Mouse (Mus musculus): ENCODE results near the gene Tdrd1.
A peak's percentile ranks its signal among the peaks of the same experiment; 100 is the strongest.
"Not testable (repeated sequence)": the region's sequence is repeated elsewhere in the genome, so short reads cannot be mapped to it uniquely, and the experiment has no call there.

Gene Tdrd1

DNA sequence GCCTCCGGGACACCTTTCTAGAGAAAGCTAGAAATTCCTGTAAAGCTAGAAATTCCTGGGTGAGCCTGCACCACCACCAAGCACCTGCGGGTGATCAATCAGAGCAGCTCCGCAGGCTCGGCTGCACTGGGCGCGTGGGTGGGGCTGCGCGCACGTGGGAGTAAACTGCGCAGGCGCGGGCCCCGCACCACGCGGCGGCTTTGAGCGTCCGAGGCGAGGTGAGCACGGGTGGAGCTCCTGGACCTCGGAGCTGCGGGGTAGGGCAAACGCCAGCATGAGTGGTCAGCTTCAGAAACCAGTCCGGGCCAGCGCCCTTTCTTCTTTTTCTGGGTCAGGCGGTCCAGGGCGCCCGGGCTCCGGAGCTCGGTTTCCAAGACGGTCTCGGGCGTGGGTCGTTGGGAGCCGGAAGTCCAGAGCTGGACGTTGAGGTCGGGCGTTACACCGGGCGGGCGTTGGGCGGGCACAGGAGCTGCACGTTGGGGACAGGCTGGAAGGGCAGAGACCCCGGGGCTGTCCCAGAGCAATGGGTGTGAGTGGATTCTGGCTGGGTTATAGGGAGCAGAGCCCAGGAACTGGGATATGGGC, at the start of gene Tdrd1:
Tdrd1 (plus strand) TSS at position 163 of the 585 bp plus-strand sequence.
- no peak for DNase-seq (ENCODE audit: low read depth, low spot score)

DNA sequence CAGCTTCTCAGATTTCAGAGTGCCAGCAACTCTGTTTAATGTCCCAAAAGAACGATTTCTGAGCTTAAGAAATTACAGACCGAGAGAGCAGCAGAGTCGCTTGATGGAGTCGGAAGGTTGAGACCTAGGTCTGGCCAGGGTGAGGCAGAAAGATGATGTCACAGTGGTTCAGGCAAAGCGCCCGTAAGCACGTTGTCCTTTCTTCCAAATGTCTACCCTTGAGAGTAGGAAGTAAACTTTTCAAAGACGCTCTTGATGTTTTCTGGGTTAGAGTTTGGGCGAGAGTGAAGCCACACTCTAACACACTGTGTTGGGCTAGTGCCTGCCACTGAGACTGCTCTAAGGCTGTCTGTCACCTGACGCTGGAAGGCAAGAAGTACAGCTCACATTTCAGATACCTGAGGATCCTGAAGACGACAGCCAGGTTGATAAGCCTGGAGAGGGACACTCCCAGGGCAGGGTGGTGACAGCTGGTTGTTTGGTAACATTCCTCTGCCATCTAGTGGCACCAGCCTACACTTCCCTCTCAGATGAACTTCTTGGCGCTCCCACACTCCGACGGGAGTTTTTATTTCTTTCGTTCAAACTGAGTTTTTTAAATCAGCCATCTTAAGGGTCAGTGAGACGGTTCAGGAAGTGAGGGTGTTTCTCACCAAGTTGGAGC, 49.2 kb upstream of the Tdrd1 start:
- DNase-seq (ENCODE audit: low read depth, low spot score): peak; percentile 42

DNA sequence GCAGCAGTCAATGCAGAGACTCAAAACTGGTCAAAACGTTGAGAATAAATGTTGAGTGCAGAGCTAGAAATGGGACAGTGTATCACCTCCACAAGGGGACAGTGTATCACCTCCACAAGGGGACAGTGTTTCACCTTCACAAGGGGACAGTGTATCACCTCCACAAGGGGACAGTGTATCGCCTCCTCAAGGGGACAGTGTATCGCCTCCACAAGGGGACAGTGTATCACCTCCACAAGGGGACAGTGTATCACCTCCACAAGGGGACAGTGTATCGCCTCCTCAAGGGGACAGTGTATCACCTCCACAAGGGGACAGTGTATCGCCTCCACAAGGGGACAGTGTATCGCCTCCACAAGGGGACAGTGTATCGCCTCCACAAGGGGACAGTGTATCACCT, 47.5 kb upstream of the Tdrd1 start:
- DNase-seq (ENCODE audit: low read depth, low spot score): not testable (repeated sequence)

DNA sequence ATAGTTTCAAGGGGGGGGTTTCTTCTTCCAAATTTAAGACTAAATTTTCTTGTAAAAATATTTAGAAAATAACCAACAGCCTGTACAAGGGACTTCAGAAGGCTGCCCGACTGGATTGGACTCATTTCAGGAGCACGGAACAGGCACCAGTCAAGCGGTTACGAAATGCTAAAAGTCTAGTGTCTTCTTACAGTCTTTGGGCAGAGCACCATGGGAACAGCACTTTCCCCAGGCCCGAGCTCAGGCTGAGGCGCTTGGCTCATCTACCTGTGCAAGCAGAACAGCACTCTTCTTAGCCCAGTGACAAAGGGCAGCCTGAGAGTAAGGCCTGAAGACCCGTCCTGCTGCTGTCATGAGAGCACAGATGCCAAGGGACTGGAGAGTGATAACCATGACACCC, 38.1 kb upstream of the Tdrd1 start:
- no peak for DNase-seq (ENCODE audit: low read depth, low spot score)

DNA sequence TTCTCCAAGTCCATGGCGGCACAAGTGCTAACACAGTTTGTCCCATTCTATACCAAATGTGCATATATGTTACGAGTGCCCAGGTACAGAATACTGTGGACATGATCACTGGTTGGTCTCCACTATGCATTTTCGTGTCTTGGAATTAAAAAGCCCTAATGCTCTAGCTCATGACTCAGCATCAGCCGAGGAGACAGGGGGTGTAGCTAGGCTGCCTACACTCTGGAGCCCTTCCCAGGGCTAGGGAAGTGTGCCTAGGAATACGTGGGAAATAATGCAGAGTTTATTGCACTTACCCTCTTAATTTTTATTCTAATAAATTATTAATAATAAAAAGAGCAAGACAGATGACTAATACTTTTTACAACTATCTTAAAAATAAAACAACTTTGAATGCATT, 37.1 kb upstream of the Tdrd1 start:
- no peak for DNase-seq (ENCODE audit: low read depth, low spot score)

DNA sequence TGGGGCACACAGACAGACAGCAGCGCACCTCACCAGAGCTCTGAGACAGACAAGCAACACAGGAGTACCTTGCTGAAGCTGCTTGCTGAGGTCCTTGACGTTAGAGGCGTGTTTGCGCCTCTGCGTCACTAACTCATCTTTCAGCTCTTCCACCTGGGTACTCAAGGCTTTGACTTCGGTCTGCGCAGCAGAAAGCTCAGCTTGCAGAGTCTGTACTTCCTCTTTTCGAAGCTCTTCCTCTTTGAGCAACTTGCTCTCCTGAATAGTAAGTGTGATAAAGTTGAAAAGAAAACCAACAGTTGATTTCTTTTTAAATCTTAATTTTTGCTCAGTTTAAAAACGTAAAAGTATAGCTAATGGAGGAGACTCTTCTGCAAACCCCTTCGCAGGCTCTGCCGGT, 28.6 kb upstream of the Tdrd1 start:
- no peak for DNase-seq (ENCODE audit: low read depth, low spot score)

DNA sequence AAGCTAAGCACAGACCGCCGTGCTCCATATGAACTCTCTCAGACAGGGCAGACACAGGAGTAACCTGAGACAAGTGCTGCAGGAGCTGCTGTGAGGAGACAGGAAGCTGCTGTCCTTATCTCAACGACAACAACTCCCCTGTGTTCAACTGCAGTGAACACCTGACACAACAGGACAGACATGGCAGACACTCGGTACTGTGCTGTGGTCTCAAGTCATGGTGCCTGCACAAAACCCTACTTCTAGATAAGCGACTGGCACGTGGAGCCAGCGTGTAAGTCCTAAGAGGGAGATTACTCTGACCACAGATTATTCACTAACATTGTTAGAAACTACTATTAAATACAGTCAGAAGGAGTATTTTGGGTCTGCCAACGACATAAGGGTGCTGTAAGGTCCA, 25.8 kb upstream of the Tdrd1 start:
- DNase-seq (ENCODE audit: low read depth, low spot score): no peak

DNA sequence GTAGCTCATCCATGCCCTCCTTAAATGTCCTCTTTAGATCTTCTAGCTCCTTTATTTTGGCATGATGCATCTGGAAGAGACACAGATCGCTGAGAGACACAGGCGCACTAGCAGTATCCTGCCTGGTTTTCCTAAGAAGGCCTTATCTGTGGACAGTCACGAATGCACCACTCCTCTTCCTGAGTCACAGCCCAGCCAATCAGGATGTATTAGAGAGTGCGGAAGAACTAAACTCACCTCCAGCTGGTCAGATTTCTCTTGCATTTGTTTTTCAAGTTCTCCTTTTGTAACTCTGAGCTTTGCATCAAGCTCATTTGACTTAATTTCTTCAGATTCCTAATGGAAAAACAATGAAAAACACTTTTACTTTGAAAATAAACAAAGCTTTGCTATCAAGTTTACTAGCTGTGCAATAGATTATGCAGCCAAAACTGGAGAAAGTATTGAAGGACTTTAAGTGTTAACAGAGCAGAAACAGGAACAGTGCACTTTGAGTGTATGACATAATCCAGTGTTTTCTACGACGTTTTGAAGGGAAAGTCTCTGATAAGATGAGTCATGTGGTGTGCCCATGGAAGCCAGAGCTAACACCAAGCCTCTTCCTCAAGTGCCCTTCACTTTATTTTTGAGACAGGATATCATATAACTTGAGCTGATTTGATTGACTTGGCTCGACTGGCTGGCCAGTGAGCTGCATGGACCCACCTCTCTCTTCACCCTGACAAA, 24.9 kb upstream of the Tdrd1 start:
- no peak for DNase-seq (ENCODE audit: low read depth, low spot score)

DNA sequence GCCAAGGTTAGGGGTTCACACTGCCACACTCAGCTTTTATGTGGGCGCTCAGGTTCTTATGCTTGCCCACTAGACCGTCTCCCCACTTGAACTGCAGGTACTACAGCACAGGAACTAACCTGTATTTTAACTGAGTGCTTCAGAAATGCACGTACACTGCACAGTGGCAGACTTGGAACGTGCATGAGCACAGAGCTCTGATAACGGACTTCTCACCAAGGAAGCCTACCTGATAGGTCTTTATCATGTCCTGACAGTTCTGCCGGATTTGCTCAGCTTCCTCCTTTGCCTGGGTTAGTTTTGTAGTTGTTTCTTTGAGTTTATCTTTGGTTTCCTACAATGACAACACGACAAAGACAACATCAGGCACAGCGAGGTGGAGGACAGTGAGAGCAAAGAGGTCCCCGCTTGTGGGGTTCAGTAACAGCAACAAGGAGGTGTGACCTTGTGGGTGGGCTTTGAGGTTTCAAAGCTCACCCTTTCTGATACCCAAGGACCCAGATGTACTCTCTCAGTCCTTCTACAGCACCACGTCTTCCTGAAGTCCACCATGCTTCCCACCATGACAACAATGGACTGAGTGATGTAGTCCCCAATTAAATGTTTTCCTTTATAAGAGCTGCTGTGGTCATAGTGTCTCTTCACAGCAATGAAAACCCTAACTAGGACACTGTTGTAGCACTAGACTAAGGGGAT, 24.2 kb upstream of the Tdrd1 start:
- no peak for DNase-seq (ENCODE audit: low read depth, low spot score)

DNA sequence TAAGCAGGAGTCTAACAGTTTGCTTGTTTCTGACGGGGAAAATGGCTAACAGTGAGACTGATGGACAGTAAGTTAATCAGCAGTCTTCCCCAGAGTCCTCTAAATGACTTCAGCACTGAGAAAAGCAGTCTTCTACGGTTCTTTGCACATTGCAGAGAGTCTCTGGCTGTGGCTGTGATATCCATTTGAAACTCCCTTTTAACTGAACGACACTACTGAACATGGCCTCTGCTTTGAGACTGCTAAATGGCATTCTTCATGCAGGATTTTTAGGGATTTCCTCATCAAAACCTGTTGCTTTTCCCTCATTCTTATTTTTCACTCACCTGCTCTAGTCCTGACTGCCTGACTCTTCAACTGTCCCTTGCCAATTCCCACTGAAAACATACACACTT, 23.7 kb upstream of the Tdrd1 start:
- DNase-seq (ENCODE audit: low read depth, low spot score): no peak

DNA sequence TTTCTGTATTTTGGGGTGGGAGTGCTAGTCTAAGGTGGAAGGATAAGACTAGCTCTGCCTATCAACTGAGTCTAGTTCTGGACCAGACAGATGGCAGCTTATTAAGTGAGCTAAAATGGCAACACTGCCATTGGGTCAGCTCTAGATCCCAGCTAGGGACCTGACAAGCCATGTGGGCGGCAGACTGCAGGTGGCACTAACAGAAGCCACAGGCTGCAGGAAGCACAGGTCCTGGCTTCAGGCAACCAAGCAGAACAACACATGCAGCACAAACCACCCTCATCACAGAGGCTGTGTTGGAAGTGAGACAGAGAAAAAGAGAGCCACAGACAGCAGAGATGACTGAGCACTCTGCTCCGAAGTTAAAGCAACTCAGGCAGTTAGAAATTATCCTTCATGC, 20.6 kb upstream of the Tdrd1 start:
- DNase-seq (ENCODE audit: low read depth, low spot score): no peak

DNA sequence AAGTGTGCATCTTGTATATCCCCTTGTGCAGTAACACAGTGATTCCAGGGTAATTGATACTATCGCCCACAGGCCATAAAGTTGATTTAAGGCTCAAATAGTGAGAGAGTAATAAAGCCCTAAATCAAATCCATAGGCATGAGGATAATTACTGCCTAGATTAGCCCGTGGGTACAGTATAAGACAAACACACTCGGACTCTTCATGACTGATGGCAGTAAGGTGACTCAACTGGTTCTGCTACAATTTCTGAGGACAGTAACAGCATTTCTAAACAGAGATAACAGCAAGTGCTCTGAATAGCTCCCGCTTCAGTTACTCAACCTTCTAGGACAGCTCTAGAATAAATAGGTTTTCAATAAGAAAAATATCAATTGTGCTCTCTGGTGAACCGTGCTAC, 18.9 kb upstream of the Tdrd1 start:
- no peak for DNase-seq (ENCODE audit: low read depth, low spot score)

DNA sequence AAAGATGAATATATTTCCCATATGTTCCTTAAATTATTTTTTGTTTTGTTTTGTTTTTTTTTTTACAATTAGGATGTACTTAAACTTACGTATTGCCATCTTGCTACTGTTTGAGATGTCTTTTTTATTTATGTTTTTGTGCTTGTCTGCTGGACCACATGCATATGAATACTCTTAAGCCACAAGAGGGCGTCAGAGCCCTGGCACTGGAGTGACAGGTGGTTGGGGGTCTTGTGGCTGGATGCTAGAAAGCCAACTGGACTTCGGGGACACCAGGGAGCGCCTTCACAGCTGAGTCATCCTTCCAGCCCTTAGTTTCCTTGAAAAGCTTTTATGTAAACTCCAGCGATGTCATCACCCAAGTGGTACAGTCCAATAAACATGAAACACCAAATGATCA, 17.2 kb upstream of the Tdrd1 start:
- DNase-seq (ENCODE audit: low read depth, low spot score): no peak

DNA sequence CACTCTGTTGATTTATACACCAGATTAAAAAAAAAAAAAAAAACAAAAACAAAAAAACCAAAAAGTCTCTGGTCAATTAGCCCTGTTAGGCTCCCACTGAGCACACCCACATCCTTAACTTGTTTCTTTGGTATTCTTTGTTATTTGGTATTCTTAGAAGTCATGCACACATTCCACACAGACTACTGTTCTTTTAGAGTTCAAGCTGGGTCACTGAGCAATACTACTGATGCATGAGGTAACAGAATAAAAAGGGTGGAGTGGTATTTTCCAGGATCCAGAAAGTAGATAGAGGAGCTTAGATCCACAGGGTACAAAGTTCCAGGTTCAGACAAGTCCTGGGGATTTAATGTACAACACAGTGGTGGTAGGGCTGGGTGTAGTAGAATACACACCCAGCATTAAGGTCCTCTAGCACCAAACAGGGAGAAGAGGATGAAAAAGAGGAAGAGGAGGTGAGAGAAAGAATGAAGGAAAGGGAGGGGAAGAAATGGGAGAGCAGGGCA, 15.3 kb upstream of the Tdrd1 start:
- DNase-seq (ENCODE audit: low read depth, low spot score): no peak

DNA sequence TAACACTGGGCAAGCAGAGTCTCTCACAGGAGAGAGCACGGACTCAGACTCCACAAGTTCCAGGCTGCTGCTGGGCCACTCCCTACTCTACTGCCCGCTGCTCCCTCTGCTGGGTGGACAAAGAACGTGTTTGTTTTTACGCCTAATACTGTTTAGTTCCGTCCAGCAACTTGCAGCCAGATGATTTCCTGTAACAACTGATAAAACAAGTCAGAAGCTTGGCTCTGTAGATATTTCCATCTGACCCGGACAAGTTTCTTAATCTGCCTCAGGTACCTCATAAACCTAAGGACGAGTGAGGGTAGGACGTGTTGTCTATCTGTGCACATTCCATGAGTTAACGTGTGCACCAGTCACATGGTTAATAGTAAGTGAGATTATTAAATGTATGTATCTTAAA, 14.4 kb upstream of the Tdrd1 start:
- DNase-seq (ENCODE audit: low read depth, low spot score): no peak

DNA sequence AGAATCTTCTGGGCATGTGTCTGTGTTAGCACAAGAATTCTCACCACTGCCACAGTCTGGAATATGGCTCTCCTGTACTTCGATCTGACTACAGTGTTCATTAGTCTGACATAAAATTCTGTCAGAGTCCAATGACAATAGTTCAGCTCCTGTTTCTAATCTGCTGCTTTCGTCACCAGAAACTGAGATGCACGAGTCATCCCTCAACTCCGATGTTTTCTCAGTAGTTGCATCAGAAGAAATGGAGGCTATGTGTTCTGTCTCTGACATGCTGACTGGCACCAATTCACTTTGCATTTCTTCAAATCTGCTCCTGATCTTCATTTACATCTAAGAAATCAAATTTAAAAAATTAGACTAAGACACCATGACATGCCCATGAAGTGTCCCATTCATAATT, 12.6 kb upstream of the Tdrd1 start:
- DNase-seq (ENCODE audit: low read depth, low spot score): no peak

DNA sequence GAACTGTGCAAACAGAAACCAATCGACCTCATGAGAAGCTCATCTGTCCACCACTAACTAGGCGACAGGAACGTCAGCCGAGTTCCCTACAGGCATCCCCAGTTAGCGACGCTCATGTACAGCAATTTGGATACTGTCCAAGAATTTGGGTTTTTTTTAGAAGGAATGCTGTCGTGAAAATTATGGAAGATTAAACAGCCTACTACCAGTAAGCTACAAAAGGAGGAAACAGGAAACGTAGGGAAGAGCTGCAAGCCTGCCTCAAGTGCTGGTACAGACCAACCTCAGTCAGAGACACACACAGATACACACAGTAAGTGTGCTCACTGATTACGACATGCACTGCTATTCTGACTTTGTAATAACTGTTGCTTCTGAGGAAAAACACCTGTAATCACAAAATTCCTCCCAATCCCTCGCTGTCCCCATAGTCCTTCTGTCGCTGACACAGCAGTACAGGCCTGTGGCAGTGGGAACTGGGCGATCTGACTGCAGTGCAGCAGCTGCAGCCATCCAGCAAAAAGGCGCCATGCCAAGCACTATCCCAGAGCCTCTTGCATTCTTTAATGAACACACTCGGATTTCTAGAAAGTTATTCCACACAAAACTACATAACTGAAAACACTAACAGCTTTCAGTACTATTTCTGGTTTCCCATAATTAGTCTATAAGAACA, 8.0 kb upstream of the Tdrd1 start:
- no peak for DNase-seq (ENCODE audit: low read depth, low spot score)

DNA sequence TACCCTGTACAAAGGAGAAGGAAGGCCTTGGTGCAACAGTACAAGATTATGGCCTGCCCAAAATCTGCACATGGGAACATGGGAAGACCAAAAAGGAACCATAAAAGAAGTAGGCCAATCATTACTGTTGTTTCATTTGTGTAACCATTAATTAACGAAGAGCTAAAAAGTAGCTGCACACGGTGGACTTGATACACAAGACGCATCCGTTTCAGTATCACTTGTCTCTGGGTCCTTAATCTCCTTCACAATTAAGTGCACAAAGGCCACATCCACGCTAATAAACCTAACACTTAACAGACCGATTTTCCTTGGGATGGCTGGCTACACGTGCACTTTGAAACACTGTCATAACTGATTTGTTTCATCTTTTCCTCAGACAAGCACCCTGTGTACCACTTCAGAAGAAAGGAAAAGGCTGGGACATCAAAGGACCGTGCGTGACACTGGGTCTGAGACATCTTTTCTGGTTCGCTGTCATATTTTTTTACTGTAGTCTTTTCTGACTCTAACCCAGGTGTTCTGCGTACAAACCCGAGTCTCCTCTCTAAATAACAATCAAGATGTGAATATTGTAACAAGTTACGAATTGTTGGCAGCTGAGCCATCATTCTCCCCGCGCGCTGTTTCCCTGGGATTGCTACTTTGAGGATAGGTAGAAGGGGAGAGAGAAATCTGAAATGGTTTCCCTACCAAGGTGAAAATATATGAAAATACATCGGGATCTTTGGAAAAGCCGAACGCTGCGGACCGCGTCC, 4.8 kb upstream of the Tdrd1 start:
- DNase-seq (ENCODE audit: low read depth, low spot score): peak; percentile 73

DNA sequence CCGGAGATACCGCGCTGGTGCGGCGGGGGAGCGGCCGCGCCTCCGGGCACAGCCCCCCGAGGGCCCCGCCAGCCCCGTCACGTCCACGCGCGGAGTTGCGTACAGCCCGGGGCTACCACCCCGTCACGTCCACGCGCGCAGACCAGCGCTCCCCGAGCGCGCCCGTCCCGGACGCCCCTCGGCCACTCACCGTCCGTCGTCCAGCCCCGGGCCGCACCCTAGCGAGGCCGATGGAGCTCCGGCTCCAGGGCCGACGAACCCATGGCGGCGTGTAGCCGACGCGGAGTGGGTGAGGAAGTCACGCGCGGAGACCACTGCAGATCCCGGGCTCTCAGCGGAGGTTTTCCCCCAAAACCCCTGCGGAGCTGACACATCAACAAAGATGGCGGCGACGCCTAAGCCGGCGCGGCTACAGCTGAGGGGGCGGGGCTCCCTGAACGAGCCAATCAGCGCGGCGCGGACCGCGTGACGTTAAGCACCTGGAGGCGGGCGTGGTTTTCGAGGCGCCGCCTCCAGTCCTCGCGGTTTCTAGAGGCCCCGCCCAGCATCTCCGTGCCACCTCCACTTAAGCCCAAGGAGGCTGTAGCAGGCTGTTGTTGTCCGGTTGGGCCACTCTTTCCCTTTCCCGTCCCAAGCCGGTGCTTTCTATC, 4.1 kb upstream of the Tdrd1 start, which contains the start of gene Ccdc186:
Ccdc186 (minus strand) TSS at position 393 of the 650 bp plus-strand sequence.
- peak; percentile 96 for DNase-seq (ENCODE audit: low read depth, low spot score)

DNA sequence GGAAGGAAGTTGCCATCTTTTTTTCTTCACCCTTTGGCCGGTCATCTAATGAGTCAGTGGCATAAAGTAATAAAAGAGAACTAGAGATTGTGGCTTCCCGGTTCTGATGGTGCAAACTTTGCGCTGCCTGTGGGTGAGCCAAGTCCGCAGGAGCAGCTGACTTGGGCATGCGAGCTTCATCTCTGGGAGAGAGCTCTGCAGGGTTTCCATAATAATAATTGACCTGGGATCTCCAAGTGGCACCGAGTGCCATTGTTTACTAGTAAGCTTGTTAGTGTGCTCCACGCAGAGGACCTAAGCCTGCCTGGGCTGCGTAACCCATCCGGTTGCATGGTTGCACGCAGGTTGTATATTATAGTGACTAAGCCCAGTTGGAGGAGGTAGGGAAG, 3.6 kb upstream of the Tdrd1 start:
- no peak for DNase-seq (ENCODE audit: low read depth, low spot score)
